Mouse (Mus musculus) R1 (cell line): ENCODE results near the gene Lrp10.

Source experiments
- DNase-seq: peaks from one replicate; pipeline ENCODE4 v3.0.0-alpha.2; 2018; ENCODE audit warnings: low read depth, low spot score

Lrp10 gene

GRCm38 (mm10) chr14:54432837-54433830 lies 30.8 kb upstream of the Lrp10 start:
- no peak for DNase-seq

GRCm38 (mm10) chr14:54433941-54434531 lies 29.9 kb upstream of the Lrp10 start:
- DNase-seq, result no peak

- no peak for DNase-seq
Observed at GRCm38 (mm10) chr14:54435194-54435918, 28.6 kb upstream of the Lrp10 start.

GRCm38 (mm10) chr14:54439155-54439554 lies 24.8 kb upstream of the Lrp10 start:
- DNase-seq, result no peak

- no peak for DNase-seq
Observed at GRCm38 (mm10) chr14:54439610-54440009, 24.3 kb upstream of the Lrp10 start.

GRCm38 (mm10) chr14:54440538-54440937 lies 23.4 kb upstream of the Lrp10 start:
- DNase-seq, result no peak

GRCm38 (mm10) chr14:54441365-54441764 lies 22.6 kb upstream of the Lrp10 start:
- DNase-seq, result no peak

- DNase-seq, result no peak
Observed at GRCm38 (mm10) chr14:54442548-54442947, 21.4 kb upstream of the Lrp10 start.

- DNase-seq, result no peak
Observed at GRCm38 (mm10) chr14:54443196-54443595, 20.7 kb upstream of the Lrp10 start.

- no peak for DNase-seq
Observed at GRCm38 (mm10) chr14:54443712-54444618, 20.0 kb upstream of the Lrp10 start.

GRCm38 (mm10) chr14:54445476-54445875 lies 18.5 kb upstream of the Lrp10 start:
- DNase-seq, result no peak

- DNase-seq, result no peak
Observed at GRCm38 (mm10) chr14:54453566-54453965, 10.4 kb upstream of the Lrp10 start.

- DNase-seq, result no peak
Observed at GRCm38 (mm10) chr14:54454669-54455528, 9.0 kb upstream of the Lrp10 start.

GRCm38 (mm10) chr14:54457907-54458569 lies 5.9 kb upstream of the Lrp10 start:
- DNase-seq, result no peak

GRCm38 (mm10) chr14:54462146-54462545 lies 1.8 kb upstream of the Lrp10 start:
- no peak for DNase-seq

GRCm38 (mm10) chr14:54463108-54463958 lies 604 bp upstream of the Lrp10 start:
- no peak for DNase-seq

GRCm38 (mm10) chr14:54464293-54465005 lies 512 bp downstream of the Lrp10 start:
- DNase-seq, result peak; percentile 96

- no peak for DNase-seq
Observed at GRCm38 (mm10) chr14:54471467-54471866, 7.5 kb downstream of the Lrp10 start.
